Mouse (Mus musculus): ENCODE results near the gene Ate1.
"Not testable (repeated sequence)": the region's sequence is repeated elsewhere in the genome, so short reads cannot be mapped to it uniquely, and the experiment has no call there.

Gene Ate1

GRCm38 (mm10) chr7:130407622-130408021 lies 112.5 kb downstream of the Ate1 start:
- DNase-seq (ENCODE audit: low read depth, low spot score): no peak

DNA sequence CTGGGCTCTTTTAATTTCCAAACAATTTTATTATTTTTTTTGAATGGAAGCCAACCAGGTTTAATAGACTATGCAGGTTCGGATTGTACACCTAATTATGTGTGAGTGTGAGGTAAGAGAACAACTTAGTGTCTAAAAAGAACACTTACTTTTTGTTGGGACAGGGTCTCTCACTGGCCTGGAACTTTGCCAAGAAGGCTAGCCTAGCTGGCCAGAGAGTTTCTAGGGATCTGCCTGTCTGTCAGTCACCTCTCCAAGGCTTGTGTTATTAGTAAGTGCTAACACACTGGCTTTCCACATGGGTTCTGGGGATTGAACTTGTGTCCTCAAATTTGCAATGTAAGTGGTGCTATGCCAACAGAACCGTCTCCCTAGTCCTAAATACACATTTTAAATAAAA lies 116.8 kb downstream of the Ate1 start:
- no peak for DNase-seq (ENCODE audit: low read depth, low spot score)

- DNase-seq (ENCODE audit: low read depth, low spot score): no peak
Observed at GRCm38 (mm10) chr7:130394697-130395096, 125.5 kb downstream of the Ate1 start.

GRCm38 (mm10) chr7:130390060-130390459 lies 130.1 kb downstream of the Ate1 start:
- not testable (repeated sequence) for DNase-seq (ENCODE audit: low read depth, low spot score)

- DNase-seq (ENCODE audit: low read depth, low spot score): no peak
Observed at GRCm38 (mm10) chr7:130386308-130386707, 133.9 kb downstream of the Ate1 start.

GRCm38 (mm10) chr7:130385732-130386294 lies 134.4 kb downstream of the Ate1 start:
- no peak for DNase-seq (ENCODE audit: low read depth, low spot score)

DNA sequence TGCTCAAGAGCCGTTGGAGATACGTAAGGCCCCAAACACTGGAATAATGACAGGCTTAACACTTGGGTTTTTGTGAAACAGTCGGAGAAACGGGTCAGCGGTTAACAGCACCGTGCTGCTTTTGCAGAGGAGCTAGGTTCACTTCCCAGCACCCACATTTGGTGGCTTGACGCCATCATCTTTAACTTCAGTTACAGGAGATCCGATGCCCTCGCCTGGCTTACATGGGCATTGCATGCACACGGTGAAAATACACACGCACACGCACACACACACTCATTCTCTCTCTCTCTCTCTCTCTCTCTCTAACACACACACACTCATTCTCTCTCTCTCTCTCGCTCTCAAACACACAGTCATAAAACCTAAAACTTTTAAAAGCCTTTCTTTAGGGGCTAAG lies 138.0 kb downstream of the Ate1 start:
- no peak for DNase-seq (ENCODE audit: low read depth, low spot score)

- DNase-seq (ENCODE audit: low read depth, low spot score): no peak
Observed at GRCm38 (mm10) chr7:130381387-130381951, 138.7 kb downstream of the Ate1 start.

DNA sequence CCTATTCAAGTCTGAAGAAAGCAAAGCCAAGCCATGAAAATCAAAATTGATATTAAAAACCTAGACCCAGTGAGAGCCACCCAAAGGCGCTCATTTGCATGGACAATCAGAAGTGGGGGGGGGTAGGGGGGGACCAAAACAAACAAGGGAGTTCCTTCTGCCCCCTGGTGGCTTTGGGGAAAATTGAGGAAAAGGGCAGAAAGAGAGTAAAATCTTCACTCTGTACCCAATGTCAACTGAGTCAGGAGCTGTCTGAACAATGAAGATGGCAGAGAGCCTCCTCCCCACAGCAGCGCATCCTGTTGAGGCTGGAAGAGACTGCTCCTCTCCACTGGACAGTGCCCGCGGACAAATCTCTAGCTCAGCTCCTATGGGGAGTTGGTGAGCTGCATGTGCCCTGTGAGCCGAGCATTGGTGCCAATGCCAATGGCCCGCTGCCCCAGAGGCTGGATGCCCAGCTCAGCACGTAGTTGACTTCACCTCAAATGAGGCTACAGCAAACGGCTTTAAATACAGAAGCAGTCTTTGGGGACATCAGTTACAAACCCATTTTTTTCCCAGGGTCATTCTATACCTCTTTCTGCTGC lies 139.3 kb downstream of the Ate1 start:
- no peak for DNase-seq (ENCODE audit: low read depth, low spot score)

- DNase-seq (ENCODE audit: low read depth, low spot score): no peak
Observed at GRCm38 (mm10) chr7:130380367-130380766, 139.8 kb downstream of the Ate1 start.

DNA sequence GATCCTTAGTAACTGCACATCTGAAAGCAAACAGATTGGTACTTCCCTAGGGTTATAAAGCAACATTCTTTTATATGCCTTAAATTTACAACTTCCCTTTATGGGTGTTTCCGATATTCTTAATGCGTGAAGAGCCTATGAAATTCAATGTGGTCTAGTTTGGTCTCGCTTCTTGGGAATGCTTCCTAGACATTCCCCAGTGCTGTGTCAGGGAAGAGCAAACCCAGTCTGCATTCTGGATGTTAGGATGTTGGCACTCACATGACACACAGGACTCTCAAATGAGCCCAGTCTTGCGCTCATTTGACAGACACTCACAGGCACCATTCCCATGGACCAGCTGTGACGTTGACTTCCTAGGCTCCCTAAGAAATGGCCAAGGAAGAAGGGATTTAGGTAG lies 140.3 kb downstream of the Ate1 start:
- DNase-seq (ENCODE audit: low read depth, low spot score): no peak

- DNase-seq (ENCODE audit: low read depth, low spot score): no peak
Observed at GRCm38 (mm10) chr7:130378308-130378707, 141.9 kb downstream of the Ate1 start.

- no peak for DNase-seq (ENCODE audit: low read depth, low spot score)
Observed at GRCm38 (mm10) chr7:130374311-130374710, 145.9 kb downstream of the Ate1 start.

GRCm38 (mm10) chr7:130368827-130369641 lies 151.1 kb downstream of the Ate1 start:
- no peak for DNase-seq (ENCODE audit: low read depth, low spot score)

- no peak for DNase-seq (ENCODE audit: low read depth, low spot score)
Observed at GRCm38 (mm10) chr7:130368036-130368826, 151.9 kb downstream of the Ate1 start.

GRCm38 (mm10) chr7:130367222-130368035 lies 152.7 kb downstream of the Ate1 start:
- DNase-seq (ENCODE audit: low read depth, low spot score): no peak

DNA sequence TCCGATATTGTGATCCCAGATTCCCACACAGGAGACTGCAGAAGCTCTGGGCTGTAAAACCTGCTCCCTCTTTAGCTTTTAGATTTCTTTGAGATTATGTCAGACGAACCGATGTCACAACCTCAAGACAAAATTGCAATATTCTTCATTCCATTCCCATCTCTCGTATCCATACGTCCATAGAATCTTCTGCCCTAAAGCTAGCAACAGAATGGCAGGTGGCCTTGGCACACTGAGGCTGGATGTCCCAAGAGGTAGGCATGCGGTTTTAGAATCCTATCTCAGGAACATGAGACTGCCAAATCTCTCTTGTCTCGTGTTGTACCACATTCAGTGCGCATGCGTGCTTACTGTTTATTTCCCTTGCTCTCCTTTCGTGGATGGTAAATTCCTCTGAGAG lies 154.5 kb downstream of the Ate1 start:
- DNase-seq (ENCODE audit: low read depth, low spot score): no peak

All from retina, postnatal 7 days (tissue).